Mouse (Mus musculus): ENCODE measurements around the gene Gm5089. TPM values are rescaled to one million over a fixed set of nuclear protein-coding genes. Genes with fewer than 3 reads are reported as not detected.
A peak's percentile ranks its signal among the peaks of the same experiment; 100 is the strongest.

The Gm5089 gene
- polyA plus RNA-seq, 1 experiment from 2014 or later: 0.46 TPM

DNA sequence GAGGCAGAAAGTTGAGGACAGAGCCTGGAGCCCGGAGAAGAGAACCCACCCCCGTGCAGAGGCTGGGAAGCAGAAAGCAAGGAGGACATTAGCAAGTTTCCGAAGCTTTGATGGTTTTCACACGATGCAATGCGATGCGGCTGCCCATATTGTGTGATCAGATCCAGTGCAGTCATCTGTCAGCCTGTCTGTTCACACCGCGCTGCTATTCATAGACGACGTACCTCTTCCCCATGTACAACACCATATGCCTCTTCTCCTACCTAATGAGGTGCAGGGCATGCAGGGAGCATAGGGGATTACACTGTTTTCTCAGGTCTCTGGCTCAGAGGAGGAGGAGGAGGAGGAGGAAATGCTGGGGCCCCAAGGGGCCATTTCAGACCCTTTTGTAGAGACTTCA lies 14.1 kb downstream of the Gm5089 start:
- peaks cover 5% of the 10 kb centered on the region; the same call in 1 of the 2 replicates for H3K4me1 ChIP-seq (replicated peaks)
- H3K9me3 ChIP-seq: no peaks in the 10 kb centered on the region
- 58% methylated on average over 10 of the region's 10 CpGs for WGBS
- H3K9ac ChIP-seq: no peak overlapping the region
- no peak overlapping the region for H3K4me3 ChIP-seq
- ATAC-seq (ENCODE audit: low read depth): no peak
- no peak overlapping the region for H3K4me2 ChIP-seq
- H3K27ac ChIP-seq (replicated peaks): no peak overlapping the region
- H3K27me3 ChIP-seq: 0 out of 2 replicates have a peak, but pooled peaks cover 5% of the 10 kb centered on the region
- H3K36me3 ChIP-seq: no peaks in the 10 kb centered on the region

DNA sequence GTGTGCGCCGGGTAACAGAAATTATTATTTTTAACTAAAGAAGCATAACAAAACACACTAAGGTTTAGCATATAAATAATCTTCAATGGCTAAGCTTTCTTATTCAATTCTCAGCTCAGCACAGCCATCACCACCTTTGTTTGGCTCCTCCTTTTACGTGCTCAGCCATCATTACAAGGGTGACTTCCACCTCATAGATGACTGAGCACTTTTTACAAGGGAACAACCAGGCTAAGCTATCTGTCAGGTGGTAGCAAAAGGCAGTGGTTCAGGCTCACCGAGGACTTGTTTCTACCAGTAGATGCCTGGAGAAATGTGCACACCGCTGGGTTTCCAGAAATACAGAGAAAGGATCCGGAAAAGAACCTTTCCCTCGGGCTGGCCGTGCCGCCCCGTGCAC lies 16.9 kb downstream of the Gm5089 start:
- Histone ChIP-seq H3K4me3 (no peak overlapping the region), H3K9me3 (no peaks in the 10 kb centered on the region), H3K9ac (no peak overlapping the region), H3K4me2 (no peak overlapping the region), H3K27me3 (0 out of 2 replicates have a peak, but pooled peaks cover 13% of the 10 kb centered on the region), H3K27ac (replicated peaks) (no peak overlapping the region), H3K4me1 (replicated peaks) (peaks cover 5% of the 10 kb centered on the region; the same call in 1 of the 2 replicates), H3K36me3 (no peaks in the 10 kb centered on the region)
- no peak for ATAC-seq (ENCODE audit: low read depth)
- 83% methylated on average over 10 of the region's 10 CpGs for WGBS

DNA sequence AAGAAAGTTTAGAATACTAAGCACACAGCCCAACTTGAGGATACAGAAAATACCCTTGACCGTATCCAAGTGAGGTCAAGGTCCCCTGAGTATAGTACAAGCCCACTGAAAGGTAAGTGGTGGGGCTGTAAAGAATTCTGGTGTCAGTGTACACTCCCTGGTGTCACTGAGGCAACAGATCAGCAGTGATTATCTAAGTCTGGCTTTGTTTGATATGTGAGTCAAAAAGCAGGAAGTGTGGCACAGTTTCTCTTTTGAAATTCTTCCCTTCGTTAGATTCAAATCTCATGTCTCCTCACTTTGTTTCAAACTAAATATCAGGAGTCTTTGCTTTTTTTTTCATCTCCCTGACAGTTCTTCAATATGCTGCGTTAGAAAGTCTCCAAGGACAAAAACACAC lies 18.4 kb downstream of the Gm5089 start:
- Histone ChIP-seq H3K36me3 (no peaks in the 10 kb centered on the region), H3K9ac (no peak overlapping the region), H3K27me3 (0 out of 2 replicates have a peak, but pooled peaks cover 13% of the 10 kb centered on the region), H3K4me3 (no peak overlapping the region), H3K4me1 (replicated peaks) (peaks cover 11% of the 10 kb centered on the region; the same call in 1 of the 2 replicates), H3K9me3 (no peaks in the 10 kb centered on the region), H3K27ac (replicated peaks) (no peak overlapping the region), H3K4me2 (no peak overlapping the region)
- no peak for ATAC-seq (ENCODE audit: low read depth)
- WGBS: 76% methylated on average over 3 of the region's 3 CpGs

DNA sequence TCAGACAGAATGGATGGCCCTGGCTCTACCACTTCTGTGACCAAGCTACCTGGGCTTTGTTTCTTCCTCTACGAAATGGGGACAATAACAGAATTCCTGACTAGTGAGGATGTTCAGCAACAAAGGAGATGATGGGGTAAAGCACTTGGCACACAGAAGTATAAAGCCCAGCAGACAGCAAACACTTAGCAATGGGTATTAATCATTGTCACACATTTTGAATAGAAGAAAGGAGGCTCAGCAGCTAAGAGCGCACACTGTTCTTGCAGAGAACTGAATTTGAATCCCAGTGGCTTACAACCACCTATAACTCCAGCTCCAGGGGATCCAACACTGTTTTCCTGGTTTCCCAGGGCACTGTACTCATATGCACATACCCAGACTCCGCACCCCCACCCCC lies 23.3 kb downstream of the Gm5089 start:
- no peaks in the 10 kb centered on the region for H3K36me3 ChIP-seq
- H3K4me2 ChIP-seq: no peak overlapping the region
- no peaks in the 10 kb centered on the region for H3K9me3 ChIP-seq
- H3K27me3 ChIP-seq: peaks cover 12% of the 10 kb centered on the region; the same call in 1 of the 2 replicates
- no peak overlapping the region for H3K4me3 ChIP-seq
- H3K4me1 ChIP-seq (replicated peaks): peaks cover 33% of the 10 kb centered on the region
- no peak overlapping the region for H3K9ac ChIP-seq
- peak; percentile 49; the same call in 1 of the 2 replicates for ATAC-seq (ENCODE audit: low read depth)
- WGBS: 50% methylated on average over 3 of the region's 3 CpGs
- 0 out of 2 replicates have a peak overlapping the region, but pooled peaks have one; percentile 33 for H3K27ac ChIP-seq (replicated peaks)

DNA sequence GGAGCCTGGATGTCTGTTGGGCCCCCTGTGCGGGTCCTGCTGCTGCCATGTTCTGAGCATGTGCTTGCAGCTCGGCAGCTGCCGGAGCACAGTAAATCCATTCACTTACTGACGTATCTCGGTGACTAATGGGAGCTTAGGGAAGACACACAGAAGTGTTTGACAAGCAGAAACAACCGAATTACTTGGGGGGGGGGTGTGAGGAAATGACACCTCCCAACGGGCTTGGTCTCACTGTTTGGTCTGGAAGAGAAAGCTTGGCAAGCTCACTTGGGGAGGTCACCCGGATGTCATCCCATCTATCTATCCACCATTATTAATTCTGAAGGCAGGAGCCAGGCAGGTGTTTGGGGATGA lies 23.7 kb downstream of the Gm5089 start:
- Histone ChIP-seq H3K27ac (replicated peaks) (0 out of 2 replicates have a peak overlapping the region, but pooled peaks have one; percentile 33), H3K4me2 (no peak overlapping the region), H3K9ac (no peak overlapping the region), H3K27me3 (peaks cover 16% of the 10 kb centered on the region), H3K4me1 (replicated peaks) (peaks cover 33% of the 10 kb centered on the region), H3K9me3 (no peaks in the 10 kb centered on the region), H3K4me3 (no peak overlapping the region), H3K36me3 (no peaks in the 10 kb centered on the region)
- 14% methylated on average over 8 of the region's 8 CpGs for WGBS
- ATAC-seq (ENCODE audit: low read depth): peak; percentile 62

DNA sequence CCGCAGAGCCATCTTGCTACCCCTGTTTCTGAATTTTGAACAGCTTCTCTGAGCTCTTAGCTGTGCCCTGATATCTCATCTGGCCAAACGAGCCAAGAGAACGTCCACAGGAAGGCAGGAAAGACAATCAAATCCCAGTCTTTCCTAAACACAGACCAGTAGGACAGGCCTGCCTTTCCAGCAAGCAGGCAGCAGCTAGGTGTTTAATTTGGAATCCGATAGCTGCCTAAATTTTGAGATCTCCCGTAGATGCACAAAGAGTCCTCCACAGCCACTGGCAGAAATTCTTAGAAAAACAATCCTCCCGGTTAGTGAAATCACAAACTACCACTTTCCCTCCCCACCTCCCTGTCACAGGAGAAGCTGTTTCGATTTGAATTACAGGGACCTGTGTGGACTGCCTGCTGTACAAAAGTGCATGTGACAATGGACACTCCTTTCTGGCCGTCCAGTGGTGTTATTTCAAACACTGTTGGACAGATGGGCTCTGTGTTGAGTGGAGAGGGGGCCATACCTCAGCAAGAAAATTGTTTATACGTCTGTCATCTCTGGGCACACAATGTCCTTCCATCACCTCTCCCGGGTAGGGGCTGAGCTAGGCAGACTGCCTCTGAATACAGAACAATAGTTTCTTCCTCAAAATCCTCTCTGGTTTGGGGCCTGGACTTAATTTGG lies 24.2 kb downstream of the Gm5089 start:
- H3K27ac ChIP-seq (replicated peaks): peak overlapping the region; percentile 33; the same call in 1 of the 2 replicates
- H3K4me3 ChIP-seq: no peak overlapping the region
- H3K4me1 ChIP-seq (replicated peaks): peaks cover 33% of the 10 kb centered on the region
- no peak overlapping the region for H3K4me2 ChIP-seq
- peak; percentile 13; the same call in 1 of the 2 replicates for ATAC-seq (ENCODE audit: low read depth)
- no peaks in the 10 kb centered on the region for H3K9me3 ChIP-seq
- WGBS: 47% methylated on average over 10 of the region's 10 CpGs
- H3K36me3 ChIP-seq: no peaks in the 10 kb centered on the region
- H3K27me3 ChIP-seq: peaks cover 16% of the 10 kb centered on the region
- no peak overlapping the region for H3K9ac ChIP-seq

DNA sequence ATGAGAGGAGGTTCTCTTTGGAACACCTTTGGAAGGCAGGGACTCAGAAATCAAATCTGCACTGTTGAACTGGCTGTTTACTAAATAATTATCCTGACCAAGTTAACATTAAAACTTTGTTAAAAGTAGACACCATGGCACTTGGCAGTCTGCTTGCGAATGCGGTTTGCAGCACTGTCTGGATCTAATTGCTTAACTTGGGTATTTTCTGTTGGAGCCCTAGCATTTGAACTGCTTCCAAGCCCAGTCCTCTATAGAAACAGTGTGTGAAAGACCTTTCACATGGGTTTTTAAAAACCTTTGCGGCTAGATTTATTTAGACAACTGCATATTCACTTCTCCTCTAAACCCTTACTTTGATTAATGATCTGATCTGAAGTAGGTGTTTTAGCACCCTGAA lies 26.5 kb downstream of the Gm5089 start:
- Histone ChIP-seq H3K27ac (replicated peaks) (no peak overlapping the region), H3K4me1 (replicated peaks) (peaks cover 33% of the 10 kb centered on the region), H3K4me2 (no peak overlapping the region), H3K36me3 (no peaks in the 10 kb centered on the region), H3K4me3 (no peak overlapping the region), H3K9ac (no peak overlapping the region), H3K9me3 (no peaks in the 10 kb centered on the region), H3K27me3 (peaks cover 14% of the 10 kb centered on the region)
- 56% methylated on average over 3 of the region's 3 CpGs for WGBS
- ATAC-seq (ENCODE audit: low read depth): no peak

DNA sequence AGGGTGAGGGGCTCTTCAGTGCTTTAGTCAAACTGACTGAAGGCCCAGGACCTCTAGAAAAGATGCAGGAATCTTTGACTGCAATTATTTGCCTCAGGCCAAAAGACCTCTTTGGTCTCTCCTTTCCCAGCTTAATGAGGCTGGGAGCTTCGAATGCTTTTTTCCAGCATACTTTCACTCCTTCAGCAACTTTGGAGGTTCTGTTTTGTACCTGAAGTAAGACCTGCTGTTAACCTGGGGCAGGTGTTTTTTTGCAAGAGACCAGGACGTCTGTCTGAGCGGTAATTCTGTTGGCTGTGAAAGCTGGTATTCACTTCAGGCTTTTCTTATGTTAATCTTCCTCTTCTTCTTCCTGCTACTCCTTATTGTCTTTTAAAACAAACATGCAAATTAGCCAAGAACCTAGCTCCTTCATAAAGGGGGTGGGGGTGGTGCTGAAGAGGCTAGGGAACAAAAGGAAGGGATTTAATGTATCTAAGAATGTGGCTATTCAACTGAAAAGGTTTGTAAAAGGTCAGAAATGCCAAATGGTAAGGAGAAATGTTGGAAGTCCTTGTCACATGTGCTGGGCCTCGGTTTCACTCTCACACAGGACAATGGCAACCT lies 34.6 kb downstream of the Gm5089 start:
- Histone ChIP-seq H3K27ac (replicated peaks) (no peak overlapping the region), H3K4me3 (no peak overlapping the region), H3K36me3 (no peaks in the 10 kb centered on the region), H3K4me1 (replicated peaks) (peaks cover 5% of the 10 kb centered on the region), H3K27me3 (peaks cover 26% of the 10 kb centered on the region), H3K9ac (no peak overlapping the region), H3K4me2 (no peak overlapping the region), H3K9me3 (no peaks in the 10 kb centered on the region)
- WGBS: 14% methylated on average over 4 of the region's 4 CpGs
- no peak for ATAC-seq (ENCODE audit: low read depth)

DNA sequence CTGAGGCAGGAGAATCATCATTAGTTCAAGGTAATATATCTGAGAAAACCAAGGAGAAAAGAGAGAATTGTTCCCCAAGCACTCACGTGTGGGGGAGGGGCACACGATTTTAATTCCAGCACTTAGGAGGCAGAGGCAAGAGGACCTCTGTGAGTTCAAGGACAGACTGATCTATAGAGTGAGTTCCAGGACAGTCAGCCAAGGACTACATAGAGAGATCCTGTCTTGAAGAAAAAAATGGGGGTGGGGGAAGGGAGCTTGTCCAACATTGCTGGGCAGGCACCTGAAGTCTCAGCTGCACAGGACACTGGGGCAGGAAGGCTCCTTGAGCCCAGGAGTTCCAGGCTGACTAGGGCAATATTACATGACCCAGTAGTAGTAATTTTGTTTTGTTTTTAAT lies 36.1 kb downstream of the Gm5089 start:
- 88% methylated on average over 2 of the region's 2 CpGs for WGBS
- no peak for ATAC-seq (ENCODE audit: low read depth)

DNA sequence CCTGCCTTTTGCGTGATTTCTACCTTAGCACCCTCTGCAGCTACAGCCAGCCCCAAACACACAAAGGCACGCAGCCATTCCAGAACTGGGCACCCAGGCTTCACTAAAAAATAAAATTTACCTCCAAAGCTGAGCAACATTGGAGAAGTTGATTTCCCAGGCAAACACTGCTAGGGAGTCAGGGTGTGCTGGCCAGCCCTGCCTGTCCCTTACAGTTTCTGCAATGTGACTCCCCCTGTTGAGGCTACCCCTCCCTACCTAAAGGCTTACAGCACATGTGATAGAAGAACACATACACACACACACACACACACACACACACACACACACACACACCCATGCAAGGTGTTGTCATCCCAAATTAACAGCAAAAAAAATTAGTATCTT lies 37.4 kb downstream of the Gm5089 start:
- Histone ChIP-seq H3K4me2 (no peak overlapping the region), H3K4me1 (replicated peaks) (peaks cover 5% of the 10 kb centered on the region), H3K4me3 (no peak overlapping the region), H3K9me3 (no peaks in the 10 kb centered on the region), H3K27me3 (peaks cover 36% of the 10 kb centered on the region), H3K36me3 (no peaks in the 10 kb centered on the region), H3K27ac (replicated peaks) (no peak overlapping the region), H3K9ac (no peak overlapping the region)
- WGBS: 80% methylated on average over 2 of the region's 2 CpGs
- no peak for ATAC-seq (ENCODE audit: low read depth)

More for the DNA sequence above, 36.1 kb downstream of the Gm5089 start:
- peaks cover 5% of the 10 kb centered on the region for H3K4me1 ChIP-seq (replicated peaks)
- no peak overlapping the region for H3K9ac ChIP-seq
- peaks cover 29% of the 10 kb centered on the region for H3K27me3 ChIP-seq
- H3K36me3 ChIP-seq: no peaks in the 10 kb centered on the region
- no peak overlapping the region for H3K4me3 ChIP-seq
- H3K9me3 ChIP-seq: no peaks in the 10 kb centered on the region
- no peak overlapping the region for H3K27ac ChIP-seq (replicated peaks)
- no peak overlapping the region for H3K4me2 ChIP-seq

DNA sequence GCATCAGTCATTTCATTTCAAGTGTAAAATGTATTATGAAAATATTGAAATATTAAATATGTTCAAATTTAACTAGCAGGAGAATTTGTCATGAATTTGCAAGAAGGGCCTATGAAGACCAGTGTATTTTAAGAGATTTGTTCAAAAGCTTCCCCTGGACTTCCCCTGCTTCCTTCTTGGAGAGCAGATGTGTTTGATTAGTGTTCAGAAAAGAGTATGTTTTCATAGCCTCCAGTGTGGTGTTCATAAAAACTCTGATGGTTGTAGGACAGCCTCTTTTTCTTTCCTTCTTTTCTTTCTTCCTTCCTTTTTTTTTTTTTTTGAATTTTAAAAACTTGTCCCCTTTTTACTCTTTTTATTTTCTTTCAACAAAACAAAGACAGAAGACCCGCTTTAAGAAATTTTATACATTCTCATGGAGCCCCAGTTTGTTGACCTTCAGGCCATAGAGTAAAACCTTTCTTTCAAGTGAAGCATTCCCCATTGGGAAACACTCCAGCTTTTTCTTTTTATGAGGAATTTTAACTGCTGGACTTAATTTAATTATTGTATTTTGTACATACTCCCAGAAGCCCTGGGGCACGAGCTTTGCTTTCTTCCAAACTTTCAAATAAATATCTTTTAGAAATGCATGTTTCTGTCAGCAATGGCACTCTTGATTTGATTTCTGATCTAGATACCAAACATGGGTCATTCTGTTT lies 37.9 kb downstream of the Gm5089 start:
- ATAC-seq (ENCODE audit: low read depth): no peak
- H3K4me1 ChIP-seq (replicated peaks): peaks cover 5% of the 10 kb centered on the region
- H3K4me2 ChIP-seq: no peak overlapping the region
- no peak overlapping the region for H3K4me3 ChIP-seq
- H3K9ac ChIP-seq: no peak overlapping the region
- peaks cover 41% of the 10 kb centered on the region for H3K27me3 ChIP-seq
- no peak overlapping the region for H3K27ac ChIP-seq (replicated peaks)
- 66% methylated on average over 2 of the region's 2 CpGs for WGBS
- H3K36me3 ChIP-seq: no peaks in the 10 kb centered on the region
- no peaks in the 10 kb centered on the region for H3K9me3 ChIP-seq

DNA sequence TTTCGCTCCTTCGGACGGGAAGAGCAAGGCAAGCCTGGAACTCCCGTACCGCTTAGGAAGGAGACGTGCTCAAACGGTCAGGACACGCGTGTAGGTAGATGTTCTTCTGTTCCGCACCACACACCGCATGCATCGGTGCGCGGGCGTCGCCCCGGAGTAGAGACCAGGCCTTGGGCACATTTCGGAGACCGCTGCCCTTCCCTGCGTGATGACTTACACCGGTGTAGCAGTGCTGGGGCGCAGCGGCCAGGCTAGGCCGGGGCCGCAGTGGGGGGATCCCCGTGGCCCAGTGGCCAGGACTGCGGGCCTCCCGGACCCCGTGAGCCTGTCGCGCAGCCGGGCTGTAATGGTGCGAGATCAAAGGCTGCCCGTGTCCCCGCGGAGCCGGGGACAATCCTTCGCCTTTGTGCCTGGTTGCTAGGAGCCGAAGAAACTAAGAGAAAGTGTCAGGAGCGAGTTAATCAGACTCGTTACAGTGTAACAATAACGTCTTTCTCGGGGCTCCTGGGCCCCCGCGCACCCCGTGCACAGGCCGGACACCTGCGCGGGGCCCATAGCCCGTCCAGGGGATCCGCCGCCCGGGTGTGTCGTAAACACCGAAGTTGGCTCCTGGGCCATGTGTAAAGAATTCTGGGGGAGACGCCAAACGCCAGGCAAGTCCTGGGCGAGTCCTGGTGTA lies 44.2 kb downstream of the Gm5089 start:
- peaks cover 37% of the 10 kb centered on the region for H3K4me1 ChIP-seq (replicated peaks)
- H3K27ac ChIP-seq (replicated peaks): peak overlapping the region; percentile 71
- peak overlapping the region; percentile 64 for H3K4me2 ChIP-seq
- ATAC-seq (ENCODE audit: low read depth): peak; percentile 57
- H3K36me3 ChIP-seq: no peaks in the 10 kb centered on the region
- peak overlapping the region; percentile 35 for H3K4me3 ChIP-seq
- H3K9me3 ChIP-seq: no peaks in the 10 kb centered on the region
- H3K9ac ChIP-seq: peak overlapping the region; percentile 66
- WGBS: 1% methylated on average over 58 of the region's 58 CpGs
- H3K27me3 ChIP-seq: peaks cover 88% of the 10 kb centered on the region
